Mouse (Mus musculus): ENCODE measurements around the gene Pld5. TPM values are rescaled to one million over a fixed set of nuclear protein-coding genes. Genes with fewer than 3 reads are reported as not detected.

Gene Pld5
- polyA plus RNA-seq, 1 experiment from 2014 or later = 3.5 TPM

DNA sequence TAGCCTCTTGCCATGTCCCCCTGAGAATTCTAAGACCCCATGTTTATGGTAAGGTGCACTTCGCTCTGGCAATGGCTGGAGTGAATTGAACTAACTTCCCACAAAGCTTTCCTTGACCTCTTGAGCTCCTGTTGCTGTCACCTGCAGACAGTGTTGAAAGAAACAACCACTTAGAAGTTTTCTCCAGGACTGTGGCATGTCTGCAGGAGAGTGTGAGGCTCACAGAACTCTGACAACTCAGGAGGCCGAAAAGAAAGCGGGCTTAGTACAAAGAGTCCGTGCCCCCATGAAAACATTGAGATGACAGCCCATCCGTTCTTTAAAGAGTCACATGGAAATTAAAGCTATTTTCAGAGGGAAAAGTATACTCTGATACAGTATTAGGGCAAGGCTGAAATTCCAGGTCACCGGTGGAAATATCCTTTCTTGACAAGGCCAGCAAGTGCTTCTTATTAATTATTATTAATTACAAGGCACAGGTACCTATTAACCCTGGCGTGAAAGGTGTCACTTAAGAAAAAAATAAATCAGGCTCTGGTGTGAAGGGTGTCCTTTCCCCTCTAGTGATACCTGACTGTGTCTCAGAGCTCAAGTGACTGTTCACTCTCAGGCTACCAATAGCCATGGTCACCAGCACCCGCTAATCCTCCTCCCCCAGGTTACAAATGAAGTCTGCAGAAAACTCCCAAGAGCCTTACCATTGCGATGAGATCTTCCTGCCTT lies 62.0 kb downstream of the Pld5 start:
- no peaks in the 10 kb centered on the region for H3K9me3 ChIP-seq (replicated peaks)
- peak overlapping the region; percentile 43 for H3K4me2 ChIP-seq (replicated peaks)
- no peak for ATAC-seq (ENCODE audit: low FRiP score)
- no peaks in the 10 kb centered on the region for H3K27me3 ChIP-seq
- H3K4me3 ChIP-seq = peak overlapping the region; percentile 6; the same call in 1 of the 2 replicates
- peak overlapping the region; percentile 64 for H3K27ac ChIP-seq
- H3K4me1 ChIP-seq = peaks cover 21% of the 10 kb centered on the region
- no peak overlapping the region for H3K9ac ChIP-seq
- H3K36me3 ChIP-seq = no peaks in the 10 kb centered on the region
- 54% methylated on average over 9 of the region's 9 CpGs for WGBS

GRCm38 (mm10) chr1:176210803-176211202 lies 64.3 kb downstream of the Pld5 start:
- no peaks in the 10 kb centered on the region for H3K9me3 ChIP-seq (replicated peaks)
- no peak for ATAC-seq (ENCODE audit: low FRiP score)
- H3K9ac ChIP-seq = no peak overlapping the region
- H3K27ac ChIP-seq = no peak overlapping the region
- H3K27me3 ChIP-seq = no peaks in the 10 kb centered on the region
- no peak overlapping the region for H3K4me2 ChIP-seq (replicated peaks)
- H3K36me3 ChIP-seq = no peaks in the 10 kb centered on the region
- peaks cover 20% of the 10 kb centered on the region for H3K4me1 ChIP-seq
- H3K4me3 ChIP-seq = no peak overlapping the region
- 83% methylated on average over 1 of the region's 1 CpGs for WGBS

DNA sequence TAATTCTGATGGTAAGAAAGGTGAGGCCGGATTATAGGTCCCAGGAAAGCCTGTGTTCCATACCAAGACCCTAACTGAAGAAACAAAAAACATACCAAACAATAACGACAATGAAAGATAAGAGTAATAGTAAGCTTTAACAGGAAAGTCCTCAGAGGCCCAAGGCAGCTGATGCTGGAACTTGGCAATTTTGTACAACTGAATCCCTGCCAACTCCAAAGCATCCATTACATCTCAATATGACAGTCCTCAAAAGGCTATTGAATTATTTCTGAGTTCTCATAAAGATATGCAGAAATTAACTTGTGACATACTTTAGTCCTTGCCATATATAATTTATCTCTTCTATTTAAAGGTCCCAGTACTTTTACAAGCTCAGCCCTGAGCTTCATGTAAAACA lies 67.1 kb downstream of the Pld5 start:
- no peak overlapping the region for H3K4me3 ChIP-seq
- no peak overlapping the region for H3K27ac ChIP-seq
- no peak overlapping the region for H3K9ac ChIP-seq
- H3K9me3 ChIP-seq (replicated peaks) = no peaks in the 10 kb centered on the region
- 84% methylated on average over 2 of the region's 2 CpGs for WGBS
- H3K4me1 ChIP-seq = peaks cover 4% of the 10 kb centered on the region
- ATAC-seq (ENCODE audit: low FRiP score) = no peak
- H3K27me3 ChIP-seq = no peaks in the 10 kb centered on the region
- H3K36me3 ChIP-seq = no peaks in the 10 kb centered on the region
- no peak overlapping the region for H3K4me2 ChIP-seq (replicated peaks)

GRCm38 (mm10) chr1:176202360-176202759 lies 72.8 kb downstream of the Pld5 start:
- H3K27me3 ChIP-seq = no peaks in the 10 kb centered on the region
- no peak overlapping the region for H3K9ac ChIP-seq
- H3K4me3 ChIP-seq = no peak overlapping the region
- no peaks in the 10 kb centered on the region for H3K4me1 ChIP-seq
- no peaks in the 10 kb centered on the region for H3K36me3 ChIP-seq
- WGBS = 83% methylated on average over 3 of the region's 3 CpGs
- no peak overlapping the region for H3K27ac ChIP-seq
- no peak for ATAC-seq (ENCODE audit: low FRiP score)
- no peak overlapping the region for H3K4me2 ChIP-seq (replicated peaks)
- no peaks in the 10 kb centered on the region for H3K9me3 ChIP-seq (replicated peaks)

DNA sequence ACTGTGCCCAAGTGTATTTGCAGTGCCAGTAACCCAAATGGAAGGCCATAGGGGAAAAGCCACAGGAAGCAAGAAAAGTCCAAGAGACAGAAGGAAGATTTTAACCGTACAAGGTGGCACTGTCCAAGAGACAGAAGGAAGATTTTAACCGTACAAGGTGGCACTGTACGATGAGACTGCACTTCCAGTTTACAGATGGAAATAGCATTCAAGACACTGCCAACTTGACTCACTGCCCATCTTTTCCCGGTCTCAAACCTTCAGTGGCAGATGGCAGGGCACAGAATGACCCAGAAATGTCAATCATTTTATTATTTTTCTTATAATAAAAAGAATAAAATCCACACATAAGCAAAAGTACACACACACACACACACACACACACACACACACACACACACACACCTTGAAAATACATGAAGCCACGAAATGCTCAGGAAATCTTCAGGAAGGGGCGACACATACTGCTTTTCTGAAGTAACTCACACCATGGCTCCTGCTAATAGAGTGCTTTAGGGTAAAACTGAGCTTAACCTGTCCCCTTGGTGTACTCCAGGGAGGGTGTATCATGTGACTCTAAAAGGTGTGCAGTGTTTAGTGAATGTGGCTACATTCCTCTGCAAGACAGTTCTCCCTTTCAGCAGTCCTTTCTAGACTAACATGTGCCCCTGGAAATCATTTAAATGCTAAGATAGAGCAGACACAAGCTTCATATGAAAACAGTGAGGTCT lies 77.9 kb downstream of the Pld5 start:
- ATAC-seq (ENCODE audit: low FRiP score) = no peak
- Histone ChIP-seq H3K9me3 (replicated peaks) (no peaks in the 10 kb centered on the region), H3K9ac (no peak overlapping the region), H3K4me1 (no peaks in the 10 kb centered on the region), H3K27ac (no peak overlapping the region), H3K27me3 (no peaks in the 10 kb centered on the region), H3K4me3 (no peak overlapping the region), H3K36me3 (no peaks in the 10 kb centered on the region), H3K4me2 (replicated peaks) (no peak overlapping the region)
- WGBS = 88% methylated on average over 6 of the region's 6 CpGs

DNA sequence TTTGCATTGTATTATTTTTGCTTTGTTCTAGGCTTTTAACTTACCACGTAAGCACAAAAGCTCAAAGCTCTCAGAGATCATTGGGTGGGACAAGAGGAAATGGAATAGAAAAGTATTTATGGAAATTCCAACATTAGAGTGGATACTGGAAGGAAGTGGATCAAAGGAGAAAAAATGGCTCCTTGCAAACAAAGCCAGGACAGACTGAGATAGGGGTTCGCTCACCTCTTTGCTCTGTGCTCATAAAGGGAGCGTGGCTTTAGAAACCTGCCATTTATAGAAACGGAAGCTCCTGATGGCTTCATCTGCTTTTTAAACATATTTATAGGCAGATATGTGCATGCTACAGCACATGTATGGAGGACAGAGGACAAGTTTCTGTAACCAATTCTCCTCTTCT lies 78.8 kb downstream of the Pld5 start:
- no peak overlapping the region for H3K9ac ChIP-seq
- H3K4me3 ChIP-seq = no peak overlapping the region
- H3K27ac ChIP-seq = no peak overlapping the region
- 89% methylated on average over 4 of the region's 4 CpGs for WGBS
- H3K9me3 ChIP-seq (replicated peaks) = no peaks in the 10 kb centered on the region
- H3K4me2 ChIP-seq (replicated peaks) = no peak overlapping the region
- H3K36me3 ChIP-seq = no peaks in the 10 kb centered on the region
- H3K27me3 ChIP-seq = no peaks in the 10 kb centered on the region
- ATAC-seq (ENCODE audit: low FRiP score) = no peak
- H3K4me1 ChIP-seq = no peaks in the 10 kb centered on the region

- H3K27me3 ChIP-seq = no peaks in the 10 kb centered on the region
Measured at GRCm38 (mm10) chr1:176194727-176195126, 80.4 kb downstream of the Pld5 start.

GRCm38 (mm10) chr1:176183991-176184390 lies 91.1 kb downstream of the Pld5 start:
- ATAC-seq (ENCODE audit: low FRiP score) = no peak
- Histone ChIP-seq H3K4me1 (no peaks in the 10 kb centered on the region), H3K9ac (no peak overlapping the region), H3K27ac (no peak overlapping the region), H3K27me3 (no peaks in the 10 kb centered on the region), H3K36me3 (no peaks in the 10 kb centered on the region), H3K4me3 (no peak overlapping the region), H3K4me2 (replicated peaks) (no peak overlapping the region), H3K9me3 (replicated peaks) (no peaks in the 10 kb centered on the region)
- WGBS = 82% methylated on average over 6 of the region's 6 CpGs

More at GRCm38 (mm10) chr1:176194727-176195126, 80.4 kb downstream of the Pld5 start:
- no peak overlapping the region for H3K4me3 ChIP-seq
- no peaks in the 10 kb centered on the region for H3K4me1 ChIP-seq
- H3K4me2 ChIP-seq (replicated peaks) = no peak overlapping the region
- H3K9ac ChIP-seq = no peak overlapping the region
- 85% methylated on average over 2 of the region's 2 CpGs for WGBS
- no peaks in the 10 kb centered on the region for H3K9me3 ChIP-seq (replicated peaks)
- ATAC-seq (ENCODE audit: low FRiP score) = no peak
- no peak overlapping the region for H3K27ac ChIP-seq
- H3K36me3 ChIP-seq = no peaks in the 10 kb centered on the region

- 78% methylated on average over 1 of the region's 1 CpGs for WGBS
- no peaks in the 10 kb centered on the region for H3K9me3 ChIP-seq (replicated peaks)
- no peak overlapping the region for H3K4me3 ChIP-seq
- no peak overlapping the region for H3K9ac ChIP-seq
- no peak for ATAC-seq (ENCODE audit: low FRiP score)
- no peaks in the 10 kb centered on the region for H3K27me3 ChIP-seq
- no peak overlapping the region for H3K4me2 ChIP-seq (replicated peaks)
- no peak overlapping the region for H3K27ac ChIP-seq
- H3K36me3 ChIP-seq = no peaks in the 10 kb centered on the region
- peaks cover 3% of the 10 kb centered on the region; the same call in 1 of the 2 replicates for H3K4me1 ChIP-seq
Measured at GRCm38 (mm10) chr1:176174971-176175370, 100.1 kb downstream of the Pld5 start.

DNA sequence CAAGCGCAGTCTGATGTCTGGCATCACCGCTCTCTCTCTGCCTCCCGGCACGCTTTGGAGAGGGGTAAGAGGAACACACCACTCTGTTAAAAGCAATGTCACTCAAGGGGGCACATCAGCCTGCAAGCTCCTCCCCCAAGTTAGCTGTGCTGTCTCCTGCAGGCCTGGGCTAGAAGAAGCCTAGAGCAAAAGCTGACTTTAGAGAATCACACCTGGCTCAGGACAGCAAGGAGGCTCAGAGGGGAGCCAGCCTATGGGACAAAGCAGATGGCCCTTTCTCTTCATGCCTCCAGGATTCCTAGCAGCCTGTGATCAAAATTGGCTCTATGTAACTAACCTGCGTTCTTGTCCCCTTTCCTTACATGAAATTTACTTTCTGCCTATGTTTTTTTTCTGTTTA lies 107.3 kb downstream of the Pld5 start:
- Histone ChIP-seq H3K36me3 (no peaks in the 10 kb centered on the region), H3K27ac (no peak overlapping the region), H3K9me3 (replicated peaks) (no peaks in the 10 kb centered on the region), H3K4me1 (no peaks in the 10 kb centered on the region), H3K27me3 (no peaks in the 10 kb centered on the region), H3K9ac (no peak overlapping the region), H3K4me2 (replicated peaks) (no peak overlapping the region), H3K4me3 (no peak overlapping the region)
- 0 out of 2 replicates have a peak, but pooled peaks have one; percentile 49 for ATAC-seq (ENCODE audit: low FRiP score)
- 47% methylated on average over 5 of the region's 5 CpGs for WGBS

DNA sequence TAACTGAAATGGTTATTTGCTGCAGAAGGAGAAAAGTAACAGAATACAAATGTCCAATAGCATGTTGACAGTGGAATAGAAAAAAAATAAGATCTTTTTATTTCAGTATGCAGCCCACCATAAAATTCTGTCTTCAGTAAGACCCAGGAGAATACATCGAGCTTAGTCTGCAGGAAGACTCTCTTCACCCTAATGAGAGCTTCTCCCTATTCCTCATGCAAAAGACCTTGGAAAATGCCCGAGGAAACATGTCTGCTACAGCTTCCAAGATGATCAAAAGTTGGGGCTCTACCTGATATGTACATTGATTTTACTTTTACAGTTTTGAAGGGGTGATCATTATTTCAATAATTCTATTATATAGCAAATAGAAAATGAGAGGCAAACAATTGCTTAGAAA lies 108.0 kb downstream of the Pld5 start:
- Histone ChIP-seq H3K4me1 (no peaks in the 10 kb centered on the region), H3K36me3 (no peaks in the 10 kb centered on the region), H3K4me3 (no peak overlapping the region), H3K9ac (no peak overlapping the region), H3K9me3 (replicated peaks) (no peaks in the 10 kb centered on the region), H3K27me3 (no peaks in the 10 kb centered on the region), H3K27ac (no peak overlapping the region), H3K4me2 (replicated peaks) (no peak overlapping the region)
- ATAC-seq (ENCODE audit: low FRiP score) = no peak
- 56% methylated on average over 2 of the region's 2 CpGs for WGBS

DNA sequence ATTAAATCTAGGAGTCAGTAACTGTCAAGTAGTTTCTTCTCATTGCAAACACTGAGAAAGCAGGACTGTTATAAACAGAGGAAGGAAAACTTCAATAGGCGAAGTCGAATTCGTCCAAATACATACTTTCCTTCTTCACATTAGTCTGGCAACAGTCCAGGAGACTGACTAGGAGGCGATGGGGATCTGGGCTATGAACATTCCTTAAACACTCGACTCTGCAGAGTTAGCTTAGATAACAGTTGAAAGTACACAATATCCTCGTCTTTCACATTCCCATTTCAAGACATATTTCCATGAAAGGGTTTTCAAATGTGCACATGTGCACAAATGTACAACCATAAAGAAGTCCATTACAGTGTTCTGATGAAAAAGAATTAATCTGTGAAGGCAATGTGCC lies 129.8 kb downstream of the Pld5 start:
- WGBS = 77% methylated on average over 6 of the region's 6 CpGs

DNA sequence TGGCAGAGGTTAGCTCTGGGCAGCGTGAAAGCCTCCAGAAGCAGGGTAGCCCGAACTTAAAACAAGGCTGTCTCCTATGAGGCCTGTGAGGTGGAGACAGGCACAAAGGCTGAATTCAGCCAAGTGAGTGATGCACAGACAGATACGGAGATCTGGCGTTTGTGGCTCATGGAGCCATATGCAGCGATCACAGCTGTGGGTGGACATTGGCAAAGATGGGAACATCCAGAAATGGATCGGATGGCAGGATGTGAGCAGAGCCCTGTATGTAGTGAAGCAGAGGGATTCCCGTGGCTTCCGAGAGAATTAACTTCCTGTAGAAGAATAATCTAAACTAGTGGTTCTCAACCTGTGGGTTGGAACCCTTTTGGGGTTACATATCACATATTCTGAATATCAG lies 140.7 kb downstream of the Pld5 start:
- no peak overlapping the region for H3K27ac ChIP-seq
- H3K4me3 ChIP-seq = no peak overlapping the region
- H3K36me3 ChIP-seq = no peaks in the 10 kb centered on the region
- no peaks in the 10 kb centered on the region for H3K27me3 ChIP-seq
- no peak overlapping the region for H3K9ac ChIP-seq
- no peak overlapping the region for H3K4me2 ChIP-seq (replicated peaks)
- 0 out of 2 replicates have a peak, but pooled peaks cover 3% of the 10 kb centered on the region for H3K4me1 ChIP-seq
- no peak for ATAC-seq (ENCODE audit: low FRiP score)
- no peaks in the 10 kb centered on the region for H3K9me3 ChIP-seq (replicated peaks)
- 92% methylated on average over 8 of the region's 8 CpGs for WGBS

More for the DNA sequence above, 129.8 kb downstream of the Pld5 start:
- no peak overlapping the region for H3K27ac ChIP-seq
- H3K36me3 ChIP-seq = no peaks in the 10 kb centered on the region
- H3K4me1 ChIP-seq = no peaks in the 10 kb centered on the region
- peaks cover 8% of the 10 kb centered on the region for H3K9me3 ChIP-seq (replicated peaks)
- no peak for ATAC-seq (ENCODE audit: low FRiP score)
- H3K4me2 ChIP-seq (replicated peaks) = no peak overlapping the region
- no peaks in the 10 kb centered on the region for H3K27me3 ChIP-seq
- H3K9ac ChIP-seq = no peak overlapping the region
- no peak overlapping the region for H3K4me3 ChIP-seq

Data from hindbrain, embryonic 12.5 days (tissue).